Mouse (Mus musculus) spleen, postnatal 10 days (tissue): Measurements from ENCODE around the gene Vmn1r12.
"Not testable (repeated sequence)": the region's sequence is repeated elsewhere in the genome, so short reads cannot be mapped to it uniquely, and the experiment has no call there.

ENCODE experiments used
- DNase-seq, 2 experiments: peaks; one replicate each; pipeline ENCODE4 v3.0.0; 2021 to 2022; ENCODE audit warnings: low spot score in 2 of 2

Gene Vmn1r12

GRCm38 (mm10) chr6:57156619-57157018 lies at the start of gene Vmn1r12:
TSS of gene Vmn1r12 (plus strand) at chr6:57156919.
- no peak for DNase-seq

DNA sequence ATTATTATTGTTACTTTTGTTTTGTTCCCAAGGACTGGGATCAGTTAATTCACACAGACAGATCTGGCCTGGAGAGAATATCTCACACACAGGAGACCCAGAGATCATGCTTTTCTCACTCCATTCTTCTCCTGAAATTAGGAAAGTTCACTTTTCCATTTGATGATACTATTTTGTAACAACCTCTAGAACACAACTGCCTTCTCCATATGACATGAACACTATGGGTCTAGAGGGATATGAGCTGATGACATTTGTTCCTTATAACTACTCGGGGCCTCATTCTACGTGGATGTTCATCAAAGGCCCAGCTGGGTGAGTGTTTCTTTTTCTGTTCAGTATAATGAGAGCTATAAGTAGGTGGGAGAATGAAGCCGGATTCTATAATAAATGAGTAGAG lies 47.6 kb upstream of the Vmn1r12 start, which contains the start of gene Vmn1r10:
Gene Vmn1r10, plus strand, starts transcription at position 301 of the 400 bp plus-strand sequence.
- DNase-seq: no peak

DNA sequence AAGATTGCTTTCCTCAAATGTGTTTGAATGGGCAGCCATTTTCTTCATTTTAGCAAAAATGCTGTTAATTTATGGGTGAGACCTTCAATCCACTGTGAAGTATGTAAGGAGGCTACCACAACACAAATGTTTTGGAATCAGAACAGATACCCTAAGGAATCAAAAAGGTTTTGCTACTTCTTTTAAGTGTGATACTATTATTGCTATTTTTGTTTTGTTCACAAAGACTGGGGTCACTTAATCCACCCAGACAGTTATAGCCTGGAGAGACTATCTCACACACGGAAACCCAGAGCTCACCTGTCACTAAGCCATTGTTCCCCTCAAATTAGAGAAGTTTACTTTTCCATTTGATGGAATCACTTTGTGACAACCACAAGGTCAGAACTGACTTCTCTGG lies 23.6 kb upstream of the Vmn1r12 start, which contains the start of gene Vmn1r11:
Gene Vmn1r11, plus strand, starts transcription at position 301 of the 400 bp plus-strand sequence.
- no peak for DNase-seq

- DNase-seq: not testable (repeated sequence)
Measured at GRCm38 (mm10) chr6:57190016-57190415, 33.3 kb downstream of the Vmn1r12 start.

GRCm38 (mm10) chr6:57202990-57203389 lies 46.3 kb downstream of the Vmn1r12 start, which contains the start of gene Vmn1r13:
TSS of gene Vmn1r13 (plus strand) at chr6:57203290.
- DNase-seq: not testable (repeated sequence)
